Mouse (Mus musculus): ENCODE results near the gene Xirp1.

Gene Xirp1

DNA sequence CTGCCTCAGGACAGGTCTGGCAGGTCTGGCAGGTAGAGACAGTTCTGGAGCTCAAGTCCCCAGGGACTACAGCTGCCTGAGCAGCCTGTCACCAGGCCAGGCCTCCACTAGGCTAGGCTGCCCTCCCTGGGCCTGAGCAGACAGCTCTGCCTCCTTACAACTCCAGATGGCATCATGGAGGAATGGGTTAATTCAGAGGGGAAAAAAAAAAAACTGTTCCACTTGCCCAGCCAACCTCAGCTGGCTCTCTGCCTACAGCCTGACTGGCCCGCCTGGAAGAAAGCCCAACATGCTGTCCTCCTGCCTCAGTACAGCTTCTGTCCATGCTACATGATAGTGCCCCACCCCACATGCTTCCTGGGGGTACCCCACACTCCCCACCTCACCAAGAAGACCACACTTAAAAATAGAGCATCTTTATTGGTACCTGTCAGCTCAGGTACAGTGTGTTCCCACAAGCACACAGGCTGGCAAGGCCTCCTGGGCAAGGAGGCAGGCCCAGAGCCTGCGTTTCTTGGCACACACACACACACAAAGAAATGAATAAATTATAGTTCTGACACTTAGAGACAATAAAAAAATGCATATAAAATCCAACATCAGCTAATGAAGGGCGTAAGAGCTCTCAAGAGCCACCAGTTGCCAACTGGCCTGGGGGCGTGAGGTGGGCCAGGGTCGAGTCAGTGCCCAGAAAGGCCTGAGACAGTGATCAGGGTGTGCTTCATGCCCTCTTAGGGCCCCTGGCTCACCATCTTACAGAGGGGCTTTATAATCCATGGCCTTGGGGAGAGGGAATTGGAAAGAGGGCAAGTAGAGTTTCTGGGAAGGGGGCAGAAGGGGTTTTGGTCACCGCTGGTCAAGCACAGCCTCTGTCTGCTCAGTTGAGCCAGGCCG is 52.4 kb downstream of the Xirp1 start:
- DNase-seq (ENCODE audit: low spot score): no peak

DNA sequence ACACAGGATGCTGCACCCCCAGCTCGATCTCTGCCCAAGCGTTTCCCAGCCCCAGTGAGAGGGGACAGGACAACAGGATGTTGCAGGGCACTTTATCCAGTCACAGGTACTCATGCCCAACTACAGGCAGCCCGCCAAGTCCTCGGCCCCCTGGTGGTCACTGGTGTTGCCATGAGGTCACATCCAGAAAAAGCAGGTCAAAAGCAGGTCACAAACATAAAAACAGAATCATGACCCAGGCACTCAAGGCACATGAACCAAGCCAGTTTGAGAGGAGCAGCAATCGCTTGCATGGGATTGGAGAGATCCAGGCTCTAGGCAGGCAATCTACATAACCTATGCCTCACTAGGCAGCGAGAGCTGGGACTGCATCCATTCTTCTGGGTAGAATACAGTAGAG is 53.2 kb downstream of the Xirp1 start:
- no peak for DNase-seq (ENCODE audit: low spot score)

DNA sequence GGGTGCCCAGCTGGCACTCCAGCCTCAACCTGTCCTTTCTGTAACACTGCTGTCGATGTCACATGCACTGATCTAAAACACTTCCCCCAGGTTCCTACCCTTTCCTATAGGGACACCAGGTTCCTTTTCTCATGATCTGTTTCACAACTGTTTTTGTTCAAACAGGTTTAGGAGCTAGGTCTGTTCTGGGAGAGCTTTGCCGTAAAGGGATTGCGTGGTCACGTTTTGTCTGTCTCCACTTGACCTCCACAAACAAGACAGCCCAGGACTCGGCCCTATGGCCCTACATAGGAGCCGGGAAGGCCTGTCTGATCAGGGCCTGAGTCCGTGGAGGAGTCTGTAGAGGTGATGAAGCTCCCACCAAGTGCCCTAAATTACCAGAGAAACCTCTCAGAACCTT is 53.6 kb downstream of the Xirp1 start:
- DNase-seq (ENCODE audit: low spot score): no peak

- DNase-seq (ENCODE audit: low spot score): peak; percentile 42
Measured at GRCm38 (mm10) chr9:119966221-119966910, 57.0 kb downstream of the Xirp1 start.

- DNase-seq (ENCODE audit: low spot score): no peak
Measured at GRCm38 (mm10) chr9:119965186-119965585, 58.2 kb downstream of the Xirp1 start.

GRCm38 (mm10) chr9:119964206-119964605 is 59.2 kb downstream of the Xirp1 start:
- DNase-seq (ENCODE audit: low spot score): no peak
